Mouse (Mus musculus) cerebellum, postnatal 4 days (tissue): Measurements from ENCODE around the gene Rhbdl1.
"Not testable (repeated sequence)": the region's sequence is repeated elsewhere in the genome, so short reads cannot be mapped to it uniquely, and the experiment has no call there.

Source experiments
- DNase-seq, 2 experiments: peaks; one replicate each; pipeline ENCODE4 v3.0.0; 2022; ENCODE audit warnings: low spot score in 2 of 2, mixed read lengths in 1 of 2

Gene Rhbdl1

DNA sequence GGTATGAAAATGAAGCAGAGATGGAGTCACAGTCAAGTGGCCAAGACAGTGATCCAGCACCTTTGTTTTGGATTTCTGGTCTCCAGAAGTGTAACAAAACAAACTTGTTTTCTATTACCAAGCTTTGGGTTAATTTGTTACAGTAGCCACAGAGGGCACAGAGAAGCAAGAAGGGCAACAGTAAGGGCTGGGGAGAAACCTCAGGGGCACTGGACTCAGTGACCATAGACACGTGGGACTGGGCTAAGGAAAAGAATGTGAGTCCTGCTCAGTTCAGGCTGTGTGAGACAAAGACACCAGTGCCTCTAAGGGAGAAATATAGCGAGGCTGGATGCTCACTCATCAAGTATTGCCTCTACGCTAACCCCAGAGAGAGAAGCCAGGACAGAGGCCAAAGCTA lies 35.6 kb upstream of the Rhbdl1 start:
- no peak for DNase-seq

DNA sequence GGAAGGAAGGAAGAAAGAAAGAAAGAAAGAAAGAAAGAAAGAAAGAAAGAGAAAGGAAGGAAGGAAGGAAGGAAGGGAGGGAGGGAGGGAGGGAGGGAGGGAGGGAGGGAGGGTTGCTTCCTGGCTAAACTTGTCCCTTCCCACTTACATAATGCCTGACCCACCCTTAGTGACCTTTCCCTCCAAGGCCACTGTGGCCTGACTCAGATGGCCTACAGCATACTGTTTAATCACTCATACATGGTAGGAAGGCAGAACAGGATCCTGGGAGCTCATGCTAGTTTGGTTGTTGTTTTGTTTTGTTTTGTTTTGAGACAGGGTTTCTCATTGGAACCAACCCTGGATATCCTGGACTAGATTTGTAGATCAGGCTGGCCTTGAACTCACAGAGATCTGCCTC lies 34.5 kb upstream of the Rhbdl1 start:
- DNase-seq = not testable (repeated sequence)

DNA sequence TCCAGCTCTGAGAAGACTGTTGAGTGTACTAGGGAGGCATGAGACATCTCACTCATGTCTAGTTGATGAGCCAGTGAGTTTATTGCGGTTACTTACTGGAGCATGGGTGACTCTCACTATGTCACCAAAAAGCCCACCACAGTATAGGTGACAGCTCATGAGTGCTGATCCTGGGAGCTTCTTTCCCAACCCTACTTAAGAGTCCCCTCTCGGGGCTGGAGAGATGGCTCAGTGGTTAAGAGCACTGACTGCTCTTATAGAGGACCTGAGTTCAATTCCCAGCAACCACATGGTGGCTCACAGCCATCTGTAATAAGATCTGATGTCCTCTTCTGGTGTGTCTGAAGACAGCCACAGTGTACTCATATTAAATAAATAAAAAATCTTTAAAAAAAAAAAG lies 32.9 kb upstream of the Rhbdl1 start:
- no peak for DNase-seq

DNA sequence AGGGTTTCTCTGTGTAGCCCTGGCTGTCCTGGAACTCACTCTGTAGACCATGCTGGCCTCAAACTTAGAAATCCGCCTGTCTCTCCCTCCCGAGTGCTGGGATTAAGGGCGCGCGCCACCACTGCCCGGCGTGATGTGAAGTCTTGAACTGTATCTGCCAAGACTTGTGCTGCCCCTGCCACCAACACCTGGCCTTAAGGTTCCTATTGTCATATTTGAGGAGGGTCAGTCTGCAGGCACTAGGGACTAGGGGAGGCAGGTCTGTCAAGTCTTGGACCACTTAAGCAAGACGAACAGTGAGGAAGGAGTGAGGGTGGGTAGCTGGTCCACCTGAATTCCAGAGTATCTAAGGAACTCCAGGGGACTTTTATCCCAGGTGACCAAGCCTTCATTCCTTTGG lies 32.4 kb upstream of the Rhbdl1 start:
- DNase-seq = no peak

DNA sequence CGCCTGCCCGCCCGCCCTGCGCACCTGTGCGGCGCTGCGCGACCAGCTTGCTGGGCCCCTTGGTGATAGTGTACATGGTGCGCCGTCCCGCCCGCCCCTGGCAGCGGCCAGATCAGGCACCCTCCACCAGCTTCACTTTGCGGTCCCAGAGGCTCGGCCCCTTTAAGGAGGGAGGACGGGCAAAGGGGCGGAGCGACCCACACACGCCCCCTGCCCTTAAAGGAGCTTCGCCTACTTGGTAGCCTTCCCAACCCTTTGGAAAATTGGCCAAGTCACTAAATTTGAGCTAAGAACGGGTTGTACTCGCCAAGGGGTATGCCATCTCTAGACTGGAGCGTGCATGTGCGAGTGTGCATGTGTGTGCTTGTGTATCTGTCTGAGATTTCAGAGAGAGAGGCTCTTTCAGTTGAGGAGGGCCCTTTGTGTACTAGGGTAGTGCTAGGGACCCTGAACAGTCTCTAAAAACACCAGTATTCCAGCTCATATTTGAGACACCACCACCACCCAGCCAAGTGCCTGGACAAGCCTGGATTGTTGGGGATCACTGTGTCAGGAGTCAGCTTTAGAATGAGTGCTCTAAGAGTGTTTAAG lies 31.6 kb upstream of the Rhbdl1 start, which contains the start of gene Mcrip2:
Gene Mcrip2 (minus strand): TSS at position 164 of the 591 bp plus-strand sequence.
- peak in 1 of 2 experiments; percentile 69 for DNase-seq

DNA sequence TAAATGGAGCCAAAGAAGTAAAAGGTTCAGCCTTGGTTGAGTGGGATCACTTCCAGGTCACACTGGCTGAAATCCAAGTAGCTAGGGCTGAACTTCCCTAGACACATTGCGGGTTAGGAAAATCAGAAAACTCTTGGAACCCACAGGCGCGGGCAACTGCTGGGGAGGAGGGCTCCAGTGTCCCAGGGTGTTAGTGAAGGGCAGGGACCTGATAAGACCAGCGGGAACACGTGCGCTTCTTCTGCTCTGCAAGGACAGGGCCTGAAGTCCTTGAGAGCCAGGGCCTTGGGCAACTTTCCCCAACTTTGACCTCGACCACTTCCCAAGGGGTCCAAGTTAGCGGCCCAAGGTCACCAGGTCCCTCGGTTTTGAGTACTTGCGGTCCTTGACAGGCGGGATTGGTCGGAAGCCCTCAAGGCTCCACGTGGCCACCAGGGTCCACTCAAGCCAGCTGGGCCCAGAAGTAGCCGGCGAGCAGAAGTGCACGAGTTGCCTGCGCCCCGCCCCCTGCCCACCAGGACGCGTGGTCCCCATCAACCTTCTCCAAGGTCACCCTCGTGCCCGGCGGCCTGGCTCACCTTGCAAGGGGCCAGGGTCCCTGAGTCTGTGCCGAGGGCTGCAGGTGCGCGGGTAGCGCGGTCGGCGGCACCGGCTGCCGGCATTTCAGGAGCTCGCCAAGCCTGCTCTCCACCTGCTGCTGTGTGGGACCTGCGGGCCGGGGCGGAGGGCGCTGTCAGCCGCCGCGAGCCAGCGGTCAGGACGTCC lies 30.9 kb upstream of the Rhbdl1 start:
- no peak for DNase-seq

DNA sequence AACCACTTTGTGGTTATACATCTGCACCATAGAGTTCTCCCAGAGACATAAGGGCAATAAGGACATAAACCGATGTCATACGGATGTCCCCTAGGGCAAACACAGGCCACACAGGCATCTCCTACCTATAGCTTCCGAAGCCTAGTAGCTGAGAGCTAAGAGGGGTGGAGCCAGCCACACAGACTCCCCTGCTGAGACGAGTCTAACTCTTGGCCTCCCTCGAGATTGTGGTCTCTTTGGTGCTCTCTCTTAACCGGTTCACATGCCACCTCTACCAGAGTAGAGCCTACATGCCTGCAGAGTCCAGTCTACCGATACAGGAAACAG lies 30.4 kb upstream of the Rhbdl1 start:
- no peak for DNase-seq

DNA sequence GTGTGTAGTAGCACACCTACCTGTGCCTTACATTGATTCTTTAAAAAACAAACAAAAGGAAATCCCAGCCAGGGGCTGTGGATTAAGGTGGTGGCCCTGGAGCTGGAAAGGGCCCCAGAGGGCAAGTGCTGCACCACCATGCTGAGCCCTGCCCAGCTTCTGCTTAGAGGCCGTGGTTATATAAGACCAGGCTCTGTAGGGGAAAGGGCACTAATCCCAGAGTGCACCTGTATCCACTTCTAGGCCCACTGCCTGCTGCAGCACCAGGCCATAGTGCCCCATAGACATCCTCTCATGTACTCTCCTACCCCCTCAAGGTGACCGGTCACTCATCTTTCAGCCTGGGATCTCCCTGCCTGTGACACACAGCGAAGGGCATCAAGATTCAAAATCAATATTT lies 29.1 kb upstream of the Rhbdl1 start:
- no peak for DNase-seq

DNA sequence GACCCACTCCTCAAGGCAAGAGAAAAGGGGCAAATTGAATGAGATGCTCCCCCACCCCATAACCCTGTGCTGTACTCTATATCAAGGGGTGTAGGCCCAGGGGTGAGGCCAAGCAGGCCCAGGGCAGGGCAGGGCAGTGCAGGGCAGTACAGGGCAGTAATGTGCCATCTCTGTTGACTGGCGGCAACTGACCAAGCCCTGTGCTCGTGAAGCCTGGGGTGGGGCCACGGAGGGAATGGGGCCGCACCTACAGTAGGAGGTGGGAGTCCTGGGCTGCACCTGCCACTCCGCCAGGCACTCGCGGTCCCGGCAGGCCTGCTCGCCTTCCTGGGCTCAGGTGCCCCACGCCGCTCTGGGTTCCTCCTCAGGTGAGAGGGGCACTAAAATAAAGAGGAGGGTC lies 28.2 kb upstream of the Rhbdl1 start:
- DNase-seq = no peak

DNA sequence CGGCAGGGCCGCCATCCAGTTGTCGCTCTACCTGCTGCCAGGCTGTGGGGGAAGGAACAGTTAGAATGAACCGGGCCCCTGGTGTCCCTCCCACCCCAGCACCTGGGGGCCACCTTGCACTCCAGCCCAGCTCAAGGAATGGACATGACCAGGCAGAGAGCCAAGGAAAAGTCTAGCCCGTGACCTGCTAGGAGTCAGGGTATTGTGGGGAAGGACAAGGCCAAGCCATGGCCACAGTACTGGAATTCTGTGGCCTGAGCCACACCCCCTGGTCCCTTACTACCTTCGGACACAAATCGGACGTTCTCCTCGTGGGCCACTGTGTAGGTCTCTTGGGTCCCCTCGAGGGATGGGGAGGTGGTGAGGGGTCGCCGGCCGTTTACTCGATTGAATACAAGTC lies 27.2 kb upstream of the Rhbdl1 start:
- DNase-seq = no peak

DNA sequence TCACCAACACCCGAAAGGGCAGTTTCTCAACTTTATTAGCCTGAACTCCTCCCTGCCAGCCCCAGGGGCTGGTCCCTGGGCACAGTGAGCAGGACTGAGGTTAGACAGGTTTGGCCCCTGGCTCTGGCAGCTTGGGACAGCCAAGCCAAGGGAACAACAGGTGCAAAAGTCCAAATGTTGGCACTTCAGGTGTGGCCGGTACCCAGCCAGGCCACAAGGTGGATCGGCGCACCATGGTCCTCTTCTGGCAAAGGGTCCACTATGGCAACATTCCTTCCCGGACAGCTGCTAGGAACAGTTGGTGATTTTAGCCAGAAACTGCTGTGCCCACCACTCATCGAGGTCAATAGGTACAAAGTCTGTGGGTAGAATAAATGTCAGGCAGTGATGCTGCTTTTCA lies 26.6 kb upstream of the Rhbdl1 start:
- no peak for DNase-seq

DNA sequence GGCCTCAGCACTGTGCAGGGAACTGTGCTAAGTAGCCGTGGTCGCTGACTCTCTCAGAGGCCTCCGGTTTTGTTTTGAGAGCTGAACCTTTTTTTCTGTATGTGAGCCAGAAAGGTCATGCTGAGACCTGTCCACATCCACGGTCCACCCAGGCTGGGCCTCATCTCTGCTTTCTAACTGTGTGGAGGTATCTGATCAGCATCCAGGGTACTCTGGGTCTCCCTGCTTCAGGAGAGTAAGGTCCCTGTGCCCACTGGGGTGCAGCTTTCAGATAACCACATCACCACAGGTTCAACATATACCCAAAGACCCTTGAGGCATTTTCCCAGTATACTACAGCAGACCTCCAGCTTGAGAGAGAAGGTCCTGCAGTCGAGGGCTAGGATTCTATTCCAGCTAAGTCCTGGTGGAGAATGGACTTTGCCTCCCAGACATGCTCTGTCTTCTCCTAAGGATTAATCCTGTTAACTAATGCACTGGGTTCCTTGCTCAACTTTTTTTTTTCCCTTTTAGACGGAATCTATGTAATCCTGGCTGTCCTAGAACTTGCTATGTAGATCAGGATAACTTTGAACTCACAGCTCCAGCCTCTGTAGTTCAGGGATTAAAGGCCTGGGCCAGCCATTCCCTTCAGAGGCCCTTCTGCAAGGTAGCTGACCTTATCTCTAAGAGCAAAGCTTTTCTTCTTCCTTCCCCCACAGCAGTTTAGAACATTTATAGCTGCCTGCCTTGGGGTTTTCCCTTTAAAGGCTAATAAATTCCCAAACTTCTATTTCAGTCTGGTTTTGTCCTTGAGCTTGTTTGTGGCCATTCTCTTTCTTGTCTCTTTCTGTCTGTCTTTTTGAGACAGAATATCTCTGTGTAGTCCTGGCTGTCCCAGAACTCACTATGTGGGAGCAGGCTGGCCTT lies 24.9 kb upstream of the Rhbdl1 start:
- no peak for DNase-seq

DNA sequence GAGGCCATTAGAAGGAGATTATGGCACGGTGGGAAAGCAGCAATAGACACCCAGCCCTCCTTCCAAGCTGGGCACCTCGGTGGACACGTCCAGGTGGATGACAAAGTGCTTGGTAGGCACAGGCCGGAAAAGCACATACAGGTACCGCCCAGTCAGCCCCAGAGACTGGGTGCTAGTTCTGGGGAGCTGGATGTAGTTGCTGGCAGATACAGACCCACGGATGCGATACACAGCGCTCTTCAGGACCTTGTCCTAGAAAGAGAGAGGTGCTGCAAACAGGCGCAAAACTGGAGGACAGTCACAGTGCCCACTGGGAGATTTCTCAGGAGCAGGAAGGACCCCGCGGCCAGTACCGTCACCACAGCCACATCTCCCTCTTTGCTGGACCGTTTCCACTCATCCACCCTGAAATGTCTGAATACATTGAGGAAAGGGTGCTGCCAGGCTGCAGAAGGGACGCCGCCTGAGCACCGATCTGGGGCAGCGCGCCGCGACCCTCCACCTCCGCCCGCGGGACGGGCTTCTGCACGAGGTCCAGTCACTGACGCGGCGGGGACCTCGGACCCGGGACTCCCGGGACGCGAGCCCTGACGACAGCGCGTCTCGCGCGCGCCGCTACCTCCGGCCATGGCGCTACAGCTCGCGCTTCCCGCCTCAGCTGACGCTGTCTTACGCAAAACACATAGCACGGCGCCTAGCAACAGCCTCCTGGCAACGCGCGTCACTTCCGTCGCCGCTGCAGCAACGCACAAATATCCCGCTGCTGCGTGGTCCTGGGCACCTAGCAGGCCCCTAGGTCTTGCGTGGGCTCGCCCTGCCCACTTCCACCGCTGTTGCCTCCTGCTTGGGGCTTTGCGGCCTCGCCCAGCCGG lies 24.0 kb upstream of the Rhbdl1 start, which contains the start of gene Wdr90:
Gene Wdr90 (minus strand): TSS at position 670 of the 872 bp plus-strand sequence.
- DNase-seq = peak; percentile 80 to 88

DNA sequence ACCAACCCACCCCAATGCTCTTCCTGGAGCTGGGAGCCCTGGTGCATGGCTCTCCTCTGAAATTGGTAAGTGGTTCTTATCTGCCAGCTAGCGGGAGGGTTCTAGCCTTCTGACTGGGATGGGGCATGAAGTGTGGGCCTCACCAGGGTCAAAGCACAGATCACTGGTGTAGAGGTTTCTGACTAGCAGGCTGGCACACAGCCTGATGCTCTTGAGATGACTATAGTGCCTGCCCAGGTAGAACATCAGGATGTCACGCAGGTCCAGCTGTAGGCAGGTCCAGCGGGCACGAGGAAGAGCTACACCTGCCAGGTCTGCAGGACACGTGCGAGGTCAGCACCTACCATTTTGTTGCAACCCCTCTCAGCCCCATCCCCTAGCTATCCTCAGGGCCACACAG lies 23.1 kb upstream of the Rhbdl1 start:
- DNase-seq = no peak

DNA sequence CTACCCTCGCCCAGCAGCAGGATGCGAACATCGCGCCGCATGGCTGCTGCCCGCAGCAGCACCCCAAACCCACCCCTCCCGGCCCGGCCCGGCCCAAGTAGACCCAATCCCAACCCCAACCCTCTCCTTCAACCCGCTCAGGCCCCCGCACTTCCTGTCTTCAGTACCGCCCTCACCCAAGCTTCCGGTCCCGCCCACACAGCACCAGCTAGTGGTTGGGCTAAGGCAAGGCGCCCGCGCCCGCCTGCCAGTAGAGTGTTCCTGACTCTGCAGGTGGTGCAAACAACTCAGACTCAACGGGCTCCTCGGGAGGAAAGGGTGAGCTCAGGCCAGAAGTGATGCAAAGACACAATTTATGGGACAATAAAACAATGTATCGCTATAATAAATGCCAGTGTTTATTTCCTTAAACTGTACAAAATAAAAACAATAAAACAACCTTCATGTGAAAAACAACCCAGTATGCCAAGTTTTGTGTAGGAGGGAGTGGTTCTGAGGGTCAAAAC lies 7.4 kb upstream of the Rhbdl1 start, which contains the start of gene Rhot2:
Gene Rhot2 (minus strand): TSS at position 456 of the 506 bp plus-strand sequence.
- peak; percentile 77 to 88 for DNase-seq

DNA sequence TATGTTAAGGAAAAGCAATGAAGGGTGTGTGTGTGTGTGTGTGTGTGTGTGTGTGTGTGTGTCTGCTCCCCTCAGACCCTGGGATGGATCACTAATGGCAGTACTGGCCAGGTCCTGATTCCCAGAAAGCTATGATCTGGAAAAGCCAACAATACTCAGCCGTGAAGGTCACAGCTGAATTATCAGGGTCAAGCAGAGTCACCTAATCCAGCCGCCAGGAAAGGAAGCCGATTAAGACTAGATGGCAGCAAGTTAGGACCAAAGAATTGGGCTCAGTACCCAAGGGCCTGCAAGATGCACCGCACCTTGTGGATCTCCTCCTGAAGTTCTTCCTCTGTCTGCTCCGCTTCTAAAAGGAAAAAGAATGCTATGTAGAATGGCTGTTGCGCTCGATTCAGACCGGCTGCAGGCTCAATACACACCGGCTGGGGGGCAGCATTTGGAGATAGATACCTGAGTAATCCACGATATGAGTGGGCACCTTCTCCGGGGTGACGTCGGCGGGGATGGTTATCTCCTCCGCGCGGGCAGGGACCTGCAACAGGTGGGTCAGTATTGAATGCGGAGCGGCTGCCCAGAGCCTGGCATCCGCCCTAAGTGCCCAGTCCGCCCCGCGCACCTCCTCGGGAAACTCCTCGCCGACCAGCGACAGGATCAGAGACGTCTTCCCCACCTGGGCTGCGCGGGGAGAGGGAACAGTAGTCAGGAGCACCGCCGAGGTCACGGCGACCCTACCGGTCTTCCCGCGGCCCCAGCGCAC lies 6.7 kb upstream of the Rhbdl1 start:
- no peak for DNase-seq

DNA sequence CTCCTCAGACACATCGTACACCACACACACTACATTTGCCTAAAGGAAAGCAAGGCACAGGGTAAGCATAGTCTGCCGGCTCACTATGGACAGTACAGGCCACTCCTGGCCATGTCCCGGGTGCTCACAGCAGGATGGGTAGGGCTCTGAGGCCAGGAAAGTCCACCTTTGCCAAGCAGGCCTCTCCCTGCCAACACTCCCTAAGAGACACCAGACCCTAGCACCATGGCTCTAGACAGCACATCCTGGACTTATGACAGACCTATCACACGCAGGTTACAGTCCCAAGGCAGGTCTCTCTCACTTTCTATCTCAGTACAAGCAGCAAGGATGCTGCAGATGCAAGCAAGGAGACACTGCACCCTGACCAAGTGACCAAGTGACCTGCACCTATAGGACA lies 6.0 kb upstream of the Rhbdl1 start:
- DNase-seq = no peak

DNA sequence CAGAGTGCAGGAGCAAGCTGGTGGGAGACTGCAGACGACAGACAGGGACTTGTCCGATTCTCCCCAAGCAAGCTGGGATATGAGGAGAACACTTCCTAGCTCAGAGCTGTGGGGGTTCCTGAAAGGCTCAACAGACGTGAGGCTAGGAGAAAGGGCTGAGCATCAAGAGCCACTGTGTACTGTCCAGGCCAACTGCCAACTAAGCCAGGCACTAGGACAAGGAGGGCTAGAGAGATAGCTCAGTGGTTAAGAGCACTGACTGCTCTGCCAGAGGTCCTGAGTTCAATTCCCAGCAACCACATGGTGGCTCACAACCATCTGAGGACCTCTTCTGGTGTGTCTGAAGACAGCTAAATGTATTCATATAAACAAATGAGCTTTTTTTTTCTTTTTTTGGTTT lies 5.4 kb upstream of the Rhbdl1 start:
- no peak for DNase-seq

DNA sequence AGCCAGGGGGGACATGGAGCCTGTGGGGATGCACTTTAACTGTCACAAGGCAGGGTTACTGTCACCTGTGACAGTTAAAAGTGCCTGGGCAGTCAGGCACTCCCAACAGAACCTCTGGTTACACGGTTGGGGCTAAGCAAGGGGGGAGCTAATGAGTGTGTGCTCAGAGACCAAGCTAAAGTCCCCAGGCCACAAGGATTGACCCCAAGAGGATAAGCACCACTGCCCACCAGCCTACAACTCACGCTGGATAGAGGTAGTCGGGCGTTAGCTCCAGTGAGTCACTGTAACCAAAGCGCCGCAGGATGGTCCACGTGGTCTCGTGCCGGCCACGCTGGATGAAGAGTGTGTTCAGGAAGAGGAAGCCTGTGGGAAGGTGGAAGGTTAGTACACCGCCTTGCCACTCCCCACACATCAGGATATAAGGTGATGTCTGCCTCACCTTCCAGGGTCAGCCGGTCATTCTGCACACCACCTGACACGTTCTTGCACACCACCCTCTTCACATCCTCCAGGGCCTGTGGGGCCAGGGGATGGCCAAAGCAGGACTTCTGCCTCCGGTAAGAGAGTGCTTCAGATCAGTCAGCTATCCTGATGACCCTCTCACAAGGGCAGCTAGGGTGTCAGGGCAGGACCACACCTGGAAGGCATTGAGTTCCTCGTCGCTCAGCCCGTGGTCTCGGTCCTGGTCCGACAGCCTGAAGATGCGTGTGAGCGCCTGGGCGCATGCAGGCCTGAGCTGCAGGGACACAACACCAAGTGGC lies 4.2 kb upstream of the Rhbdl1 start, which contains the start of gene Gm20683:
Gene Gm20683 (minus strand): TSS at position 647 of the 764 bp plus-strand sequence.
- no peak for DNase-seq

DNA sequence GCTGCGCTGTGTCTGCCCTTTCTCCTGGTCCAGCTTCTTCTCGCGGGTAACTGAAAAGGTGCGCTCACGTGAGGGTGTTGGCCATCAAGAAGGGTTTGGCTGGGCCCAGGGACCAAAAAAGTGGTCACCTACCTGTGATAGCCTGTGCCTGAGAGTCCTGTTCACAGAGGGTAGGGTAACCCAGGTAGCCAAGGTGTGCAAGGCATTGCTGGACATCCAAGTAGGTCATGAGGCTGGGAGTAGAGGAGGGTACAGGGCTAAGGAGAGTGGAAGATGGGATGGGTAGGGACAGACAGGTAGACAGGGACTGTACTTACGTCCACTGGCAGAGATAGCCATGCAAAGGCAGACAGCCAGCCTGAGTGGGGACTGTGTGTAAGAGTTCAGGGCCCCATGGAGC lies 3.4 kb upstream of the Rhbdl1 start:
- no peak for DNase-seq
